Mouse (Mus musculus) megakaryocyte, embryonic 14.5 days (primary cell): ENCODE data around the gene Mad1l1.

Source experiments
- FLI1 ChIP-seq: IDR thresholded peaks from 2 replicates; pipeline ENCODE4 v1.6.1; 2012; ENCODE audit warnings: low read length, inconsistent platforms, mixed read lengths
- GATA1 ChIP-seq: IDR thresholded peaks from 3 replicates; pipeline ENCODE4 v1.6.1; 2012; ENCODE audit warnings: mixed read lengths, low read length, inconsistent platforms, borderline replicate concordance

DNA sequence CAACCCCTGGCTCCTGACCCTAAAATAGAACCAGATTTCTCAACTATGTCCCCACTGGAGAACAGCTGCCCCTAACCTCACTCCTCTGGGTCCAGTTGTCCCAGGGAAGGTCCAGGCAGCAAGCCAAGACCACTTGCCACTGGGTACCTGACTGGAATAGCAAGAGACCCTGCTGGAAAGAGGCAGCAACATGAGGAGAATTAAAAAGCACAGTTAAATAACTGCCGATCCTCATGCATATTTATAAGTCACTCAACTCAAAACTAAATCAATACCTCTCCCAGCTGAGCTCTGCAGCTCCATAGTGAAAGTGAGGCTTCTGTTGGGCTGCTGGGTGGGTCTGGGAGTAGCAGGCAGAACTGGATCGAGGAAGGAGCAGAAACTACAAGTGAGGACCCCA is 226.1 kb downstream of the Mad1l1 start:
- TF ChIP-seq GATA1 (no peak), FLI1 (no peak)
